Mouse (Mus musculus) v-Abl transformed pro-B cells (cell line): Measurements from ENCODE around the gene Il34.

Experiments used
- in situ Hi-C, 2 experiments: fragments of 400-800 bp; cut with MboI; formaldehyde crosslinking; loops; one replicate each; pipeline ENCODE4 v1.15.1; 2025; ENCODE audit not compliant: unreplicated experiment in 2 of 2

Il34 gene

GRCm38 (mm10) chr8:110697571-110697970 is 108.2 kb downstream of the Il34 start:
- in situ Hi-C loops, result no loop called here

- in situ Hi-C loops, result no loop called here
These were observed 109.7 kb downstream of the Il34 start for GRCm38 (mm10) chr8:110696051-110696450.

- in situ Hi-C loops, result no loop called here
These were observed 110.3 kb downstream of the Il34 start for GRCm38 (mm10) chr8:110695431-110695830.

GRCm38 (mm10) chr8:110694826-110695225 is 110.9 kb downstream of the Il34 start:
- in situ Hi-C loops, result no loop called here

- in situ Hi-C loops, result no loop called here
These were observed 111.5 kb downstream of the Il34 start for GRCm38 (mm10) chr8:110694226-110694625.
